ENCODE assay signal across 30 mouse cellular contexts in genomic region chrX:71525593-71526299, GRCm38 (mm10). TPM values are rescaled to one million over a fixed set of nuclear protein-coding genes. Genes with fewer than 3 reads are reported as not detected.
DNase-seq lines count a peak whose midpoint lies in the region; ATAC-seq and TF ChIP-seq lines count a peak whose summit lies in the region.
"Had no signal": no experiment of that assay in that cellular context is flagged by ENCODE, and none has a peak within 500 bp of the region (broad histone marks: within the 10 kb centered on the region; RNA-seq: fewer than 3 reads in every experiment).

No protein-coding gene starts in this region.

- 14% methylated on average over 3 of the region's 3 CpGs for WGBS in liver, embryonic 12.5 days (ENCODE audit: insufficient replicate concordance)
- 28% methylated on average over 3 of the region's 3 CpGs for WGBS in liver, postnatal 0 days (ENCODE audit: insufficient replicate concordance)
- 14% methylated on average over 3 of the region's 3 CpGs for WGBS in liver, embryonic 15.5 days (ENCODE audit: insufficient replicate concordance)
- 75% methylated on average over 3 of the region's 3 CpGs for WGBS in midbrain, embryonic 14.5 days

- H3K9ac ChIP-seq in liver, embryonic 12.5 days, result no peak overlapping the region
- no peak overlapping the region for H3K9ac ChIP-seq in liver, postnatal 0 days (replicated peaks)
- H3K9ac ChIP-seq in liver, embryonic 15.5 days, result no peak overlapping the region
- H3K9ac ChIP-seq in midbrain, embryonic 14.5 days (replicated peaks; ENCODE audit: low read length), result no peak overlapping the region
- H3K9ac ChIP-seq: embryonic facial prominence, embryonic 12.5 days; embryonic facial prominence, embryonic 15.5 days; forebrain, embryonic 13.5 days; heart, embryonic 13.5 days; hindbrain, embryonic 12.5 days; hindbrain, embryonic 15.5 days had no signal

- no peak for DNase-seq in liver, postnatal 0 days
- DNase-seq in c-Kit-positive CD71-positive TER-119-positive erythroid progenitor cells, embryonic 14.5 days (ENCODE audit: low spot score), result peak; percentile 41
- DNase-seq in spleen, postnatal 14 days (ENCODE audit: low spot score in 2 of 2), result no peak
- no peak for DNase-seq in urinary bladder, adult 18-20 months (ENCODE audit: low spot score in 2 of 2)
- DNase-seq in midbrain, embryonic 14.5 days, result no peak
- DNase-seq: adrenal gland, postnatal 10 days; adrenal gland, postnatal 36 days; cerebellum, adult 11 months; cerebellum, adult 2 months; cerebellum, adult 9-11 months; cerebellum, postnatal 25 days; gastrocnemius, postnatal 10 days; gastrocnemius, postnatal 36 days; heart, adult 2 months; heart, postnatal 14 days; heart, postnatal 4 days had no signal

- peak overlapping the region; percentile 73 for H3K27ac ChIP-seq in liver, embryonic 12.5 days
- H3K27ac ChIP-seq in liver, postnatal 0 days (ENCODE audit: low read depth), result no peak overlapping the region
- H3K27ac ChIP-seq in liver, embryonic 15.5 days (replicated peaks), result peak overlapping the region; percentile 66
- no peak overlapping the region for H3K27ac ChIP-seq in midbrain, embryonic 14.5 days (replicated peaks; ENCODE audit: low read depth, low read length)
- H3K27ac ChIP-seq: embryonic facial prominence, embryonic 12.5 days; embryonic facial prominence, embryonic 15.5 days; forebrain, embryonic 10.5 days; forebrain, embryonic 13.5 days; heart, adult 2 months; heart, embryonic 10.5 days; heart, embryonic 13.5 days; hindbrain, embryonic 12.5 days; hindbrain, embryonic 15.5 days had no signal

- no peaks in the 10 kb centered on the region for H3K36me3 ChIP-seq in liver, embryonic 12.5 days
- no peaks in the 10 kb centered on the region for H3K36me3 ChIP-seq in liver, postnatal 0 days (replicated peaks; ENCODE audit: insufficient read depth, low read length)
- no peaks in the 10 kb centered on the region for H3K36me3 ChIP-seq in liver, embryonic 15.5 days (replicated peaks)
- no peaks in the 10 kb centered on the region for H3K36me3 ChIP-seq in midbrain, embryonic 14.5 days (ENCODE audit: control insufficient read depth, insufficient read depth, low read length)
- H3K36me3 ChIP-seq: embryonic facial prominence, embryonic 12.5 days; embryonic facial prominence, embryonic 15.5 days; forebrain, embryonic 10.5 days; heart, embryonic 10.5 days; heart, embryonic 13.5 days; hindbrain, embryonic 12.5 days; hindbrain, embryonic 15.5 days had no signal

- no peak for TF ChIP-seq EP300 in liver, postnatal 0 days (IDR thresholded peaks at IDR 0.05; ENCODE audit: low read depth)

- ATAC-seq in liver, embryonic 12.5 days, result peak; percentile 74
- no peak for ATAC-seq in liver, postnatal 0 days
- ATAC-seq in liver, embryonic 15.5 days (ENCODE audit: insufficient read depth), result peak; percentile 72
- ATAC-seq in megakaryocyte-erythroid progenitor cell, adult 5-6 weeks (replicated peaks; ENCODE audit: low FRiP score, low TSS enrichment, poor library complexity, severe bottlenecking), result peak; percentile 62
- ATAC-seq in midbrain, embryonic 14.5 days (ENCODE audit: low FRiP score, low TSS enrichment), result no peak
- ATAC-seq: CD4-positive, CD25-positive, alpha-beta regulatory T cell, adult 4 months; forebrain, embryonic 13.5 days; forebrain, embryonic 16.5 days; Patski had no signal

- H3K4me3 ChIP-seq in liver, embryonic 12.5 days, result no peak overlapping the region
- H3K4me3 ChIP-seq in liver, postnatal 0 days (ENCODE audit: low read depth, low read length), result no peak overlapping the region
- no peak overlapping the region for H3K4me3 ChIP-seq in liver, embryonic 15.5 days (replicated peaks)
- H3K4me3 ChIP-seq in midbrain, embryonic 14.5 days (replicated peaks; ENCODE audit: low read depth, low read length), result no peak overlapping the region
- H3K4me3 ChIP-seq: embryonic facial prominence, embryonic 12.5 days; embryonic facial prominence, embryonic 15.5 days; forebrain, embryonic 10.5 days; forebrain, embryonic 13.5 days; heart, adult 2 months; heart, embryonic 10.5 days; heart, embryonic 13.5 days; hindbrain, embryonic 12.5 days; hindbrain, embryonic 15.5 days had no signal

- H3K9me3 ChIP-seq in liver, embryonic 12.5 days (replicated peaks), result no peaks in the 10 kb centered on the region
- H3K9me3 ChIP-seq in liver, postnatal 0 days (ENCODE audit: low read length), result no peaks in the 10 kb centered on the region
- no peaks in the 10 kb centered on the region for H3K9me3 ChIP-seq in liver, embryonic 15.5 days (replicated peaks)
- H3K9me3 ChIP-seq in midbrain, embryonic 14.5 days (ENCODE audit: control insufficient read depth, low read length), result no peaks in the 10 kb centered on the region
- H3K9me3 ChIP-seq: embryonic facial prominence, embryonic 12.5 days; embryonic facial prominence, embryonic 15.5 days; forebrain, embryonic 10.5 days; forebrain, embryonic 13.5 days; heart, embryonic 10.5 days; heart, embryonic 13.5 days; hindbrain, embryonic 12.5 days; hindbrain, embryonic 15.5 days had no signal

- peaks cover 47% of the 10 kb centered on the region for H3K4me1 ChIP-seq in liver, embryonic 12.5 days
- H3K4me1 ChIP-seq in liver, postnatal 0 days (ENCODE audit: insufficient read depth), result no peaks in the 10 kb centered on the region
- peaks cover 29% of the 10 kb centered on the region for H3K4me1 ChIP-seq in liver, embryonic 15.5 days (replicated peaks)
- no peaks in the 10 kb centered on the region for H3K4me1 ChIP-seq in midbrain, embryonic 14.5 days (ENCODE audit: control insufficient read depth, insufficient read depth, low read length)
- H3K4me1 ChIP-seq: embryonic facial prominence, embryonic 12.5 days; embryonic facial prominence, embryonic 15.5 days; heart, embryonic 10.5 days; hindbrain, embryonic 15.5 days had no signal

- H3K4me2 ChIP-seq in liver, embryonic 12.5 days, result no peak overlapping the region
- no peak overlapping the region for H3K4me2 ChIP-seq in liver, postnatal 0 days (ENCODE audit: low read depth, low read length)
- 0 out of 2 replicates have a peak overlapping the region, but pooled peaks have one; percentile 7 for H3K4me2 ChIP-seq in liver, embryonic 15.5 days
- H3K4me2 ChIP-seq in midbrain, embryonic 14.5 days (ENCODE audit: low read length), result no peak overlapping the region
- H3K4me2 ChIP-seq: embryonic facial prominence, embryonic 12.5 days; embryonic facial prominence, embryonic 15.5 days; forebrain, embryonic 13.5 days; heart, embryonic 13.5 days; hindbrain, embryonic 12.5 days; hindbrain, embryonic 15.5 days had no signal

- no peak for TF ChIP-seq CTCF in liver, postnatal 0 days (IDR thresholded peaks at IDR 0.05; ENCODE audit: low read depth)

- H3K27me3 ChIP-seq in liver, embryonic 12.5 days (replicated peaks), result 0 out of 2 replicates have a peak, but pooled peaks cover 3% of the 10 kb centered on the region
- 0 out of 2 replicates have a peak, but pooled peaks cover 3% of the 10 kb centered on the region for H3K27me3 ChIP-seq in liver, postnatal 0 days (ENCODE audit: insufficient read depth, low read length)
- H3K27me3 ChIP-seq in liver, embryonic 15.5 days, result no peaks in the 10 kb centered on the region
- H3K27me3 ChIP-seq in midbrain, embryonic 14.5 days (ENCODE audit: control insufficient read depth, insufficient read depth, low read length), result no peaks in the 10 kb centered on the region
- H3K27me3 ChIP-seq: embryonic facial prominence, embryonic 12.5 days; embryonic facial prominence, embryonic 15.5 days; forebrain, embryonic 13.5 days; hindbrain, embryonic 12.5 days; hindbrain, embryonic 15.5 days had no signal

RNA-seq across cellular contexts. Expression of gene Hmgb3, which starts 30.0 kb away (rescaled TPM):
- polyA plus RNA-seq in liver, embryonic 12.5 days (2016; fragmentation: Nextera tagmentation; extraction: Ambion mirVana), result 321 and 340 TPM in 2 replicates
- polyA plus RNA-seq in liver, postnatal 0 days (2015; fragmentation: Nextera tagmentation; extraction: Ambion mirVana), result 80.3 and 91.7 TPM in 2 replicates
- 175 and 187 TPM in 2 replicates for polyA plus RNA-seq in liver, embryonic 15.5 days (2015; fragmentation: Nextera tagmentation; extraction: Ambion mirVana)
- 299 and 321 TPM in 2 replicates for total RNA-seq in megakaryocyte-erythroid progenitor cell, adult 5-6 weeks (2014; fragmentation: Nextera tagmentation)
- total RNA-seq in megakaryocyte-erythroid progenitor cell, adult 5-6 weeks (2017), result 584 TPM in 2 replicates
- polyA plus RNA-seq in midbrain, embryonic 14.5 days (2014; fragmentation: Nextera tagmentation; extraction: Ambion mirVana), result 391 and 468 TPM in 2 replicates

RNA-seq across cellular contexts. Expression of gene Cd99l2, which starts 33.1 kb away (rescaled TPM):
- 13.8 and 14.9 TPM in 2 replicates for polyA plus RNA-seq in liver, embryonic 12.5 days (2016; fragmentation: Nextera tagmentation; extraction: Ambion mirVana)
- polyA plus RNA-seq in liver, postnatal 0 days (2015; fragmentation: Nextera tagmentation; extraction: Ambion mirVana), result 5.7 and 6.2 TPM in 2 replicates
- 10.8 and 11.6 TPM in 2 replicates for polyA plus RNA-seq in liver, embryonic 15.5 days (2015; fragmentation: Nextera tagmentation; extraction: Ambion mirVana)
- total RNA-seq in megakaryocyte-erythroid progenitor cell, adult 5-6 weeks (2014; fragmentation: Nextera tagmentation), result 11.0 and 13.3 TPM in 2 replicates
- 18.9 and 20.3 TPM in 2 replicates for total RNA-seq in megakaryocyte-erythroid progenitor cell, adult 5-6 weeks (2017)
- polyA plus RNA-seq in midbrain, embryonic 14.5 days (2014; fragmentation: Nextera tagmentation; extraction: Ambion mirVana), result 52.8 and 64.8 TPM in 2 replicates

Comparison
In these comparisons a context has a peak if more than half of its experiments do, and no peak if none do; other contexts are left out.
1. ATAC-seq: peak in liver, embryonic 12.5 days (single experiment), liver, embryonic 15.5 days (single experiment) and megakaryocyte-erythroid progenitor cell, adult 5-6 weeks (single experiment); none in liver, postnatal 0 days (single experiment) and midbrain, embryonic 14.5 days (single experiment).
2. H3K27ac ChIP-seq: peak in liver, embryonic 12.5 days (single experiment) and liver, embryonic 15.5 days (single experiment); none in liver, postnatal 0 days (single experiment) and midbrain, embryonic 14.5 days (single experiment).